ENCODE assay signal across 34 mouse cellular contexts in genomic region chr12:104064996-104065395, GRCm38 (mm10). TPM values are rescaled to one million over a fixed set of nuclear protein-coding genes. Genes with fewer than 3 reads are reported as not detected.
A peak's percentile ranks its signal among the peaks of the same experiment; 100 is the strongest.
DNase-seq lines count a peak whose midpoint lies in the region; ATAC-seq and TF ChIP-seq lines count a peak whose summit lies in the region.
"Had no signal": no experiment of that assay in that cellular context is flagged by ENCODE, and none has a peak within 500 bp of the region (broad histone marks: within the 10 kb centered on the region; RNA-seq: fewer than 3 reads in every experiment).

No protein-coding gene starts in this region.

- intact Hi-C loops in gastrocnemius, adult 2 months (cut with DNase I), result no loop called here

- no peaks in the 10 kb centered on the region for H3K27me3 ChIP-seq in hindbrain, embryonic 16.5 days (replicated peaks; ENCODE audit: control insufficient read depth, insufficient read depth, low read length)
- peaks cover 37% of the 10 kb centered on the region for H3K27me3 ChIP-seq in heart, embryonic 12.5 days (replicated peaks)
- H3K27me3 ChIP-seq: embryonic facial prominence, embryonic 13.5 days; hindbrain, embryonic 13.5 days; liver, embryonic 13.5 days; midbrain, embryonic 15.5 days; stomach, embryonic 15.5 days had no signal

- H3K9me3 ChIP-seq in hindbrain, embryonic 16.5 days (ENCODE audit: control insufficient read depth, low read length), result no peaks in the 10 kb centered on the region
- no peaks in the 10 kb centered on the region for H3K9me3 ChIP-seq in heart, embryonic 12.5 days (replicated peaks)
- H3K9me3 ChIP-seq: embryonic facial prominence, embryonic 13.5 days; hindbrain, embryonic 13.5 days; liver, embryonic 13.5 days; midbrain, embryonic 15.5 days; stomach, embryonic 15.5 days had no signal

- H3K36me3 ChIP-seq in hindbrain, embryonic 16.5 days (ENCODE audit: control insufficient read depth, insufficient read depth, low read length), result no peaks in the 10 kb centered on the region
- no peaks in the 10 kb centered on the region for H3K36me3 ChIP-seq in heart, embryonic 12.5 days
- H3K36me3 ChIP-seq: embryonic facial prominence, embryonic 13.5 days; G1E; hindbrain, embryonic 13.5 days; liver, embryonic 13.5 days; midbrain, embryonic 15.5 days; stomach, embryonic 15.5 days had no signal

- no peak for TF ChIP-seq CTCF in gastrocnemius, adult 2 months (IDR thresholded peaks at IDR 0.05)
- no peak for TF ChIP-seq CTCF in embryonic fibroblast, embryonic 13.5 days (IDR thresholded peaks at IDR 0.05; ENCODE audit: borderline replicate concordance, insufficient read depth, low read length)

- no peak overlapping the region for H3K4me3 ChIP-seq in gastrocnemius, adult 2 months
- H3K4me3 ChIP-seq in embryonic fibroblast, embryonic 13.5 days (ENCODE audit: insufficient read depth, low read length), result no peak overlapping the region
- no peak overlapping the region for H3K4me3 ChIP-seq in hindbrain, embryonic 16.5 days (ENCODE audit: low read length)
- no peak overlapping the region for H3K4me3 ChIP-seq in heart, embryonic 12.5 days
- H3K4me3 ChIP-seq: embryonic facial prominence, embryonic 13.5 days; hindbrain, embryonic 13.5 days; liver, embryonic 13.5 days; midbrain, embryonic 15.5 days; stomach, embryonic 15.5 days had no signal

- H3K9ac ChIP-seq in hindbrain, embryonic 16.5 days (ENCODE audit: low read depth, low read length), result no peak overlapping the region
- no peak overlapping the region for H3K9ac ChIP-seq in heart, embryonic 12.5 days
- H3K9ac ChIP-seq: embryonic facial prominence, embryonic 13.5 days; hindbrain, embryonic 13.5 days; liver, embryonic 13.5 days; midbrain, embryonic 15.5 days; stomach, embryonic 15.5 days had no signal

- 78% methylated on average over 4 of the region's 4 CpGs for WGBS in hindbrain, embryonic 16.5 days
- 70% methylated on average over 4 of the region's 4 CpGs for WGBS in heart, embryonic 12.5 days

- no peak for ATAC-seq in hindbrain, embryonic 16.5 days
- no peak for ATAC-seq in heart, embryonic 12.5 days (ENCODE audit: insufficient number of reproducible peaks, low FRiP score)
- ATAC-seq: forebrain, embryonic 14.5 days; midbrain, embryonic 15.5 days had no signal

- TF ChIP-seq POLR2A in embryonic fibroblast, embryonic 13.5 days (IDR thresholded peaks at IDR 0.05; ENCODE audit: low read depth, low read length), result peak; percentile 23; the same call in 1 of the 2 replicates

- peaks cover 7% of the 10 kb centered on the region for H3K4me1 ChIP-seq in embryonic fibroblast, embryonic 13.5 days (ENCODE audit: control insufficient read depth, insufficient read depth, low read length)
- H3K4me1 ChIP-seq in hindbrain, embryonic 16.5 days (ENCODE audit: control insufficient read depth, insufficient read depth, low read depth, low read length), result no peaks in the 10 kb centered on the region
- 0 out of 2 replicates have a peak, but pooled peaks cover 5% of the 10 kb centered on the region for H3K4me1 ChIP-seq in heart, embryonic 12.5 days (replicated peaks)
- H3K4me1 ChIP-seq: embryonic facial prominence, embryonic 13.5 days; liver, embryonic 13.5 days; midbrain, embryonic 15.5 days; stomach, embryonic 15.5 days had no signal

- no peak overlapping the region for H3K4me2 ChIP-seq in hindbrain, embryonic 16.5 days (ENCODE audit: low read length)
- H3K4me2 ChIP-seq in heart, embryonic 12.5 days, result no peak overlapping the region
- H3K4me2 ChIP-seq: embryonic facial prominence, embryonic 13.5 days; hindbrain, embryonic 13.5 days; liver, embryonic 13.5 days; midbrain, embryonic 15.5 days; stomach, embryonic 15.5 days had no signal

- peak overlapping the region; percentile 24; the same call in 1 of the 2 replicates for H3K27ac ChIP-seq in gastrocnemius, adult 2 months
- peak overlapping the region; percentile 94 for H3K27ac ChIP-seq in embryonic fibroblast, embryonic 13.5 days (ENCODE audit: insufficient read depth, low read length)
- H3K27ac ChIP-seq in hindbrain, embryonic 16.5 days (ENCODE audit: low read depth, low read length), result no peak overlapping the region
- H3K27ac ChIP-seq in heart, embryonic 12.5 days (ENCODE audit: poor library complexity, severe bottlenecking), result no peak overlapping the region
- H3K27ac ChIP-seq: embryonic facial prominence, embryonic 13.5 days; hindbrain, embryonic 13.5 days; liver, embryonic 13.5 days; macrophage; midbrain, embryonic 15.5 days; stomach, embryonic 15.5 days had no signal

- no peak for DNase-seq in gastrocnemius, adult 2 months
- no peak for DNase-seq in gastrocnemius, postnatal 4 days (ENCODE audit: low spot score in 2 of 2)
- peak; percentile 33 for DNase-seq in testis, postnatal 14 days (ENCODE audit: low spot score)
- no peak for DNase-seq in testis, postnatal 10 days (ENCODE audit: low spot score)
- DNase-seq in left cerebral cortex, adult 8-10 months (ENCODE audit: low spot score in 2 of 2), result no peak
- DNase-seq: adrenal gland, postnatal 36 days; cerebellum, adult 18-20 months; cerebellum, postnatal 14 days; gastrocnemius, postnatal 10 days; heart, adult 11 months; kidney, adult 9 months; kidney, postnatal 14 days; layer of hippocampus, postnatal 36 days; liver, embryonic 13.5 days; lung, adult 2 months had no signal

RNA-seq across cellular contexts. Expression of gene Serpina12, which starts 20.8 kb away (rescaled TPM):
- total RNA-seq in gastrocnemius, adult 2 months (2021), result not detected
- total RNA-seq in gastrocnemius, postnatal 4 days (2021), result not detected
- not detected in 2 replicates for polyA plus RNA-seq in embryonic fibroblast, embryonic 13.5 days (2011; ENCODE audit: insufficient read length, low read depth, missing spikeins)
- not detected in 2 replicates for polyA plus RNA-seq in hindbrain, embryonic 16.5 days (2015; fragmentation: Nextera tagmentation; extraction: Ambion mirVana)
- polyA plus RNA-seq in heart, embryonic 12.5 days (2016; fragmentation: Nextera tagmentation; extraction: Ambion mirVana), result not detected in 2 replicates
- total RNA-seq in left cerebral cortex, adult 8-10 months (2022), result not detected
- total RNA-seq: CH12.LX; gastrocnemius, postnatal 10 days; heart, postnatal 25 days; layer of hippocampus, adult 18-20 months; left cerebral cortex, postnatal 25 days had no signal
- polyA plus RNA-seq: embryonic facial prominence, embryonic 13.5 days; forebrain, embryonic 14.5 days; G1E; heart, embryonic 14.5 days; hindbrain, embryonic 13.5 days; intestine, embryonic 14.5 days; limb, embryonic 14.5 days; liver, embryonic 13.5 days; macrophage; midbrain, embryonic 15.5 days; neural tube, embryonic 14.5 days; stomach, embryonic 15.5 days had no signal

RNA-seq across cellular contexts. Expression of gene Serpina5, which starts 35.9 kb away (rescaled TPM):
- total RNA-seq in gastrocnemius, adult 2 months (2021), result not detected
- total RNA-seq in gastrocnemius, postnatal 4 days (2021), result not detected
- polyA plus RNA-seq in embryonic fibroblast, embryonic 13.5 days (2011; ENCODE audit: insufficient read length, low read depth, missing spikeins), result not detected in 2 replicates
- not detected in 2 replicates for polyA plus RNA-seq in hindbrain, embryonic 16.5 days (2015; fragmentation: Nextera tagmentation; extraction: Ambion mirVana)
- not detected in 2 replicates for polyA plus RNA-seq in heart, embryonic 12.5 days (2016; fragmentation: Nextera tagmentation; extraction: Ambion mirVana)
- total RNA-seq in left cerebral cortex, adult 8-10 months (2022), result not detected
- total RNA-seq: CH12.LX; G1E; gastrocnemius, postnatal 10 days; heart, postnatal 25 days; layer of hippocampus, adult 18-20 months; layer of hippocampus, postnatal 36 days; left cerebral cortex, postnatal 25 days had no signal
- polyA plus RNA-seq: embryonic facial prominence, embryonic 13.5 days; forebrain, embryonic 14.5 days; G1E; heart, embryonic 14.5 days; hindbrain, embryonic 13.5 days; intestine, embryonic 14.5 days; limb, embryonic 14.5 days; lung, adult 2 months; macrophage; midbrain, embryonic 15.5 days; neural tube, embryonic 14.5 days; thymus, postnatal 0 days had no signal

RNA-seq across cellular contexts. Expression of gene Serpina3a, which starts 47.5 kb away (rescaled TPM):
- total RNA-seq in gastrocnemius, adult 2 months (2021), result not detected
- not detected for total RNA-seq in gastrocnemius, postnatal 4 days (2021)
- polyA plus RNA-seq in embryonic fibroblast, embryonic 13.5 days (2011; ENCODE audit: insufficient read length, low read depth, missing spikeins), result not detected in 2 replicates
- not detected in 2 replicates for polyA plus RNA-seq in hindbrain, embryonic 16.5 days (2015; fragmentation: Nextera tagmentation; extraction: Ambion mirVana)
- polyA plus RNA-seq in heart, embryonic 12.5 days (2016; fragmentation: Nextera tagmentation; extraction: Ambion mirVana), result not detected in 2 replicates
- total RNA-seq in left cerebral cortex, adult 8-10 months (2022), result not detected
- total RNA-seq: adrenal gland, postnatal 36 days; CH12.LX; gastrocnemius, postnatal 10 days; heart, postnatal 25 days; layer of hippocampus, adult 18-20 months; layer of hippocampus, postnatal 36 days; left cerebral cortex, postnatal 25 days had no signal
- polyA plus RNA-seq: embryonic facial prominence, embryonic 13.5 days; forebrain, embryonic 14.5 days; G1E; heart, embryonic 14.5 days; hindbrain, embryonic 13.5 days; intestine, embryonic 14.5 days; limb, embryonic 14.5 days; liver, embryonic 13.5 days; lung, adult 2 months; macrophage; midbrain, embryonic 15.5 days; neural tube, embryonic 14.5 days; stomach, embryonic 15.5 days; thymus, postnatal 0 days had no signal

RNA-seq across cellular contexts. Expression of gene Serpina9, which starts 51.4 kb away (rescaled TPM):
- total RNA-seq in gastrocnemius, adult 2 months (2021), result not detected
- total RNA-seq in gastrocnemius, postnatal 4 days (2021), result not detected
- polyA plus RNA-seq in embryonic fibroblast, embryonic 13.5 days (2011; ENCODE audit: insufficient read length, low read depth, missing spikeins), result not detected in 2 replicates
- 0.09 and 0.27 TPM in 2 replicates for polyA plus RNA-seq in hindbrain, embryonic 16.5 days (2015; fragmentation: Nextera tagmentation; extraction: Ambion mirVana)
- 0.17 and 0.28 TPM in 2 replicates for polyA plus RNA-seq in heart, embryonic 12.5 days (2016; fragmentation: Nextera tagmentation; extraction: Ambion mirVana)
- 10 to 100 TPM; 14.6 to 17.7 (median 15.5) TPM for total RNA-seq in left cerebral cortex, adult 8-10 months (2022)
- total RNA-seq: adrenal gland, postnatal 36 days; gastrocnemius, postnatal 10 days had no signal
- polyA plus RNA-seq: forebrain, embryonic 14.5 days; G1E; hindbrain, embryonic 13.5 days; liver, embryonic 13.5 days; macrophage; midbrain, embryonic 15.5 days; neural tube, embryonic 14.5 days; stomach, embryonic 15.5 days had no signal

Comparison
In these comparisons a context has a peak if more than half of its experiments do, and no peak if none do; other contexts are left out.
1. H3K27ac ChIP-seq: peak in gastrocnemius, adult 2 months (single experiment) and embryonic fibroblast, embryonic 13.5 days (single experiment); none in hindbrain, embryonic 16.5 days (single experiment) and heart, embryonic 12.5 days (single experiment).